1 mouse cellular context compared by ENCODE assay signal in the genomic region with DNA sequence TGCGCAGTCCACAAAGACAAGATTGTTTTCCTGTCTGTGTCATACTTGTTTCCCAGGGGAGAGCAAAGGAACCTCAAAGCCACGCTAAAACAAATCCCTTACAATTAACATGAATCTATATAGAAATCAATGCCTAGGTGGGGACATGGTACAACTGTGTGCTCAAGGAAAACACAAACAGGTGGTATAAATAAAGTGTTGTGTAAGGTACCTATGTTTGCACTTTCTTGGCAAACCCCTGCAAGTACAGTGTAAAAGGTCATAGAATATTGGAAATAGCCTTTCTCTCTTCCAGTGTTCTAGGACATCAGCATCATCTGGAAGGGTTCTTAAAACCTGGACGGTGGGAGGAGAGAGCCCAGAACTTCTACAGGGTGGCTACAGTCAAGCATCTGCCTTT.
TF ChIP-seq lines count a peak whose summit lies in the region.

No protein-coding gene starts in this region.

TF ChIP-seq in CH12.LX, 34 proteins besides CTCF, POLR2A, EP300 and RAD21 (continued from another document):
- TF ChIP-seq SIN3A (IDR thresholded peaks at IDR 0.05; ENCODE audit: low read length) (no peak), E2F4 (IDR thresholded peaks at IDR 0.05; ENCODE audit: insufficient replicate concordance, low read depth, low read length) (no peak)
